Mouse (Mus musculus) lung, embryonic 14.5 days (tissue): ENCODE data around the gene Col13a1. TPM values are rescaled to one million over a fixed set of nuclear protein-coding genes. Genes with fewer than 3 reads are reported as not detected.

ENCODE experiments used
- ATAC-seq: fragments of 200-750 bp; cut with Nextera tagmentation; 2 replicates; pipeline ENCODE4 v1.8.0; 2017; ENCODE audit warnings: mild to moderate bottlenecking, moderate TSS enrichment, moderate library complexity; ENCODE audit not compliant: insufficient read depth
- DNase-seq: peaks from one replicate; pipeline ENCODE4 v3.0.0-alpha.2; 2015
- H3K27ac ChIP-seq: fragments of 300-500 bp; sonication (generic); 2 replicates; pipeline ENCODE4 v1.5.1; 2014; ENCODE audit warnings: low read depth, mild to moderate bottlenecking, moderate library complexity
- H3K27me3 ChIP-seq: fragments of 300-500 bp; sonication (generic); 2 replicates; pipeline ENCODE4 v1.6.1; 2014; ENCODE audit warnings: low read length, control low read depth; ENCODE audit not compliant: insufficient read depth
- H3K36me3 ChIP-seq: fragments of 300-500 bp; sonication (generic); 2 replicates; pipeline ENCODE4 v1.6.1; 2014; ENCODE audit warnings: control low read depth; ENCODE audit not compliant: insufficient read depth
- H3K4me1 ChIP-seq: fragments of 300-500 bp; sonication (generic); 2 replicates; pipeline ENCODE4 v1.6.1; 2014; ENCODE audit warnings: antibody characterized with exemption, control low read depth; ENCODE audit not compliant: insufficient read depth
- H3K4me2 ChIP-seq: fragments of 300-500 bp; sonication (generic); 2 replicates; pipeline ENCODE4 v1.6.1; 2014; ENCODE audit warnings: mild to moderate bottlenecking
- H3K4me3 ChIP-seq: fragments of 300-500 bp; sonication (generic); 2 replicates; pipeline ENCODE4 v1.5.1; 2014; ENCODE audit warnings: low read depth, low read length
- H3K9ac ChIP-seq: fragments of 300-500 bp; sonication (generic); 2 replicates; pipeline ENCODE4 v1.6.1; 2014
- H3K9me3 ChIP-seq: fragments of 300-500 bp; sonication (generic); 2 replicates; pipeline ENCODE4 v1.6.1; 2016; ENCODE audit warnings: low read depth, low read length, control low read depth
- CTCF ChIP-seq: IDR thresholded peaks from 2 replicates; pipeline ENCODE4 v1.5.1; 2016; ENCODE audit warnings: antibody characterized with exemption, low read depth
- WGBS: fragments of 180-500 bp; shearing (Covaris S2); extraction: QIAGEN DNeasy Blood & Tissue Kit; methylation state at CpG from one replicate; pipeline ENCODE4 v1.1.7; 2014; 5-methylcytosine and 5-hydroxymethylcytosine counted together
- polyA plus RNA-seq: library from polyadenylated mRNA; unstranded; fragments of >200 nt; fragmentation: Nextera tagmentation; extraction: Ambion mirVana; gene quantifications from 2 replicates; pipeline ENCODE4 v1.2.1, GENCODE M21; 2014

Gene Col13a1
- polyA plus RNA-seq, 1 experiment from 2014 or later = 26.8 TPM

DNA sequence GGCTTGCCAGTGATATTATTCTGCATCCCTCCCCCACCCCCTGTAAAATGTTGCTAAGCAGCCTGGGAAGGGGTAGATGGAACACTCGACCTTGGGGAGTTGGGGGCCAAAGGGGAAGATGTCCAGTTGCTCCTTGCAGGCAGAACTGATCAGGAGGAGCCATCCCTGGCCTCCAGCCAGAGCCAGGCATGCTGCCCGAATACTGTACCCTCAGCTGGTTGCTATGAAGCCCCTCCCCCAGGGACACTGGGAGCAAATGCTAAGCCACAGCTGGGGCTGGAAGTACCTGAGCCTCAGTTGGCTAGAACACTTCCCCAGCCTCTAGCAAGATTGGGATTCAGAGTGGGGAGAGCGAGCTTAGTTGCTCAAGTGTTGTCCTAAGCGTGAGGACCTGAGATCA is 6.9 kb downstream of the Col13a1 start:
- ATAC-seq = no peak
- H3K27me3 ChIP-seq = no peaks in the 10 kb centered on the region
- H3K27ac ChIP-seq = no peak overlapping the region
- WGBS = 8% methylated on average over 4 of the region's 4 CpGs
- no peaks in the 10 kb centered on the region for H3K36me3 ChIP-seq
- no peak for TF ChIP-seq CTCF
- no peaks in the 10 kb centered on the region for H3K9me3 ChIP-seq
- DNase-seq = no peak
- no peak overlapping the region for H3K4me3 ChIP-seq
- H3K9ac ChIP-seq = no peak overlapping the region
- no peak overlapping the region; the same call in 1 of the 2 replicates for H3K4me2 ChIP-seq
- H3K4me1 ChIP-seq = peaks cover 20% of the 10 kb centered on the region; the same call in 1 of the 2 replicates

DNA sequence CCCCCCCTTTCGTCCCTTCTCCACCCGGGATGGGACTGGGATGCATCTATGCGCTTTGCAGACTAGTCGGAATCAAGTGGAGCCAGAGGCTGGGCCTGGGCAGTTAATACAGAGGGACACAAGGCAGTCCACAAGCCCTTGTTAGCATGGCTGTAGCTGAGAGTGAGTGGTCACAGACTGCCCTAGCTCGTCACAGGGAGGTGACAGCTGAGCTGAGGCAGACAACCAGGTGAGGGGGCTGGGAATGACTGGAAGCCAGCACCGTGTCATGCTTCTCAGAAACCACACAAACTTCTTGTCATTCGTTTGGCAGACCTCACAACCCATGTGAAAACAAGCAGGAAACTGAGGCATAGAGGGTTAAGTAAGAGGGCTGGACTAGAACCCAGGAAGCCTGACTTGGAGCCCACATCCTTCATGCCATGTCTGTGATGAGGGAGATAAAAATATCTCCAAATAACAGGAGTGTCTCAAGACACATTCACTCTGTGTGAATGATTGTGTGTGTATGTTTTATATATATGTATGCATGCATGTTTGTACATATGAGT is 10.8 kb downstream of the Col13a1 start:
- ATAC-seq (no peak), DNase-seq (no peak)
- no peak for TF ChIP-seq CTCF
- Histone ChIP-seq H3K4me3 (no peak overlapping the region), H3K36me3 (no peaks in the 10 kb centered on the region), H3K27me3 (no peaks in the 10 kb centered on the region), H3K9ac (no peak overlapping the region), H3K27ac (no peak overlapping the region), H3K4me2 (no peak overlapping the region), H3K9me3 (no peaks in the 10 kb centered on the region), H3K4me1 (peaks cover 18% of the 10 kb centered on the region)
- 58% methylated on average over 7 of the region's 7 CpGs for WGBS

DNA sequence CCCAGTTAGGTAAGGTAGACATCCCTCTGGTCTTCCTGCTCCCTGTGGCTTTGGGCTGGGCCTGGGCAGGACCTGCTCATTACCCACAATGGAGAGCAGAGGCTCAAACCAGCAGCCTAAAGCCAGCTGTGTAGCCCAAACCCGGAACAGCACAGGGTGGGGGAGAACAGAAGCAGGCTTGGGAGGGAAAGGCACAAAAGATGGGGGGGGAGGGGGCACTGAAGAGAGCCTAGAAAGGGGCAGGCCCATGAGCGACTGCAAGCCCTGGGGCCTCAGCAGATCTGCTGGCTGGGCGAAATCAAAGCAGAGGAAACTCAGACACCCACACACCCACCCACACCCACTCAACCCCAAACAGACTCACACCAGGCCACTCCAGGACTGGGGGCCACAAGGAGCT is 11.7 kb downstream of the Col13a1 start:
- H3K27ac ChIP-seq = no peak overlapping the region
- peaks cover 17% of the 10 kb centered on the region for H3K4me1 ChIP-seq
- no peaks in the 10 kb centered on the region for H3K36me3 ChIP-seq
- H3K4me2 ChIP-seq = no peak overlapping the region
- no peak overlapping the region for H3K4me3 ChIP-seq
- DNase-seq (no peak), ATAC-seq (no peak)
- no peak overlapping the region for H3K9ac ChIP-seq
- WGBS = 74% methylated on average over 3 of the region's 3 CpGs
- TF ChIP-seq CTCF = no peak
- H3K9me3 ChIP-seq = no peaks in the 10 kb centered on the region
- no peaks in the 10 kb centered on the region for H3K27me3 ChIP-seq

DNA sequence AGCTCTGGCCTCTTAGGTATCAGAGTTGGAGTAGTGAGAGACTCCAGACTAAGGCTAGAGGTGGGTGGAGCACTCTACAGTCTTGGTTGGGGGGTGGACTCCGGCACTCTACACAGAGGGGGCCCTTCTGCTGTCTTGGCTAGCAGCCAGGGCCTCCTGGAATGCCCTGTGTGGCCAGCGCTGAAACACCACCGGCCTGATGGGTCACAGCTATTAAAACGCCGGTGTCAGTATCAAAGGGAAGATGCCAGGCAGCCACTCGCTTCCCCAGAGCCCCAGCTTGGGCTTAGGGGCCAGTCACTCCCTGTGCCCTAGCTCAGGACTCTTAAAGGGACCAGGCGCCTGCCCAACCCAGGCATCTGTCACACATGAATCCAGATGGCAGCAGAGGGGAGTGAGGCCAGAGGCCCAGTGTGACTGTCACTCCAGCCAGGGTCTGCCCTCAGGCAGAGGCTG is 13.5 kb downstream of the Col13a1 start:
- 12% methylated on average over 7 of the region's 7 CpGs for WGBS
- Histone ChIP-seq H3K4me2 (no peak overlapping the region), H3K4me3 (no peak overlapping the region), H3K36me3 (no peaks in the 10 kb centered on the region), H3K9me3 (no peaks in the 10 kb centered on the region), H3K9ac (no peak overlapping the region), H3K4me1 (peaks cover 12% of the 10 kb centered on the region), H3K27ac (no peak overlapping the region), H3K27me3 (no peaks in the 10 kb centered on the region)
- ATAC-seq (peak; percentile 73), DNase-seq (peak; percentile 55)
- no peak for TF ChIP-seq CTCF

DNA sequence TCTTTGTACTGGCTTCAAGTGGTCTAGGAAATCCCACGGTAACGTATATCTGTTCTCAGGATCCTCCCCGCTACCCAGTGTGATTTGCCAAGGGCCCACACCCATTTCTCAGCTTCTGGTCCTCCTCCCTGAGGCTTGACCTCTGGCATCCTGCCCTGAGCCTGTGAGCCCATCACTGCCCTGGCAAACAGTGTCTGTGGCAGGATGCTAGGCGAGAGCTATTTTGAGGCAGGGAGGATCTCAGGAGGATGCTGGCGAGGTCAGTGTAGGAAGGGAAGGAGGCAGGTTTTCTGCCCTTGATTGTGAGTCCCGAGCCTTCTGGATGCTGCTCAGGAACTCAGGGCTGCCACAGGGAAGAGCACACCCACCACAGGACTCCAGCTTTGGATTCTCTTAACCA is 22.2 kb downstream of the Col13a1 start:
- DNase-seq (no peak), ATAC-seq (no peak)
- no peaks in the 10 kb centered on the region for H3K4me1 ChIP-seq
- WGBS = 58% methylated on average over 6 of the region's 6 CpGs
- no peak overlapping the region for H3K27ac ChIP-seq
- no peak for TF ChIP-seq CTCF
- H3K27me3 ChIP-seq = no peaks in the 10 kb centered on the region
- H3K4me2 ChIP-seq = no peak overlapping the region
- H3K4me3 ChIP-seq = no peak overlapping the region
- 0 out of 2 replicates have a peak, but pooled peaks cover 5% of the 10 kb centered on the region for H3K36me3 ChIP-seq
- H3K9ac ChIP-seq = no peak overlapping the region
- no peaks in the 10 kb centered on the region for H3K9me3 ChIP-seq

DNA sequence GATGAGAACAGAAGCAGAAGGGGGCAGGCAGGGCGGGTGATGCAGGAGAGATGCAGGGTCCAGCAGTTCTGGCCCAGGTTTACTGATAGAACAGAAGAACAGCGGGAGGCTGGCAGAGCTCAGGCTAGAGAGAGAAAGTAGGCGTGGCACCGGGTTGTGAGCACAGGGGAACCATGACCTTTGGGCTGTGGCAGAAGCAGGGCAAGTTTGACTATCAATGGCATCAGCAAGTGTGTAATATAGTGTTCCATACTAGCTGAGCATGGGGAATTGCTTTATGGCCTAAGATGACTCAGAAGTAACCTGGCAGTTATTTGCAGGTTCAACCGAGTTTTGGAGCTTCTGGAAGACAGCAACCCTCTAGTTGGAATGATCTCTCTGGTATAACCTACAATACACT is 25.0 kb downstream of the Col13a1 start:
- DNase-seq (no peak), ATAC-seq (no peak)
- Histone ChIP-seq H3K4me1 (no peaks in the 10 kb centered on the region), H3K27me3 (no peaks in the 10 kb centered on the region), H3K36me3 (0 out of 2 replicates have a peak, but pooled peaks cover 5% of the 10 kb centered on the region), H3K9ac (no peak overlapping the region), H3K4me3 (no peak overlapping the region), H3K27ac (no peak overlapping the region), H3K9me3 (no peaks in the 10 kb centered on the region), H3K4me2 (no peak overlapping the region)
- no peak for TF ChIP-seq CTCF
- 70% methylated on average over 5 of the region's 5 CpGs for WGBS

DNA sequence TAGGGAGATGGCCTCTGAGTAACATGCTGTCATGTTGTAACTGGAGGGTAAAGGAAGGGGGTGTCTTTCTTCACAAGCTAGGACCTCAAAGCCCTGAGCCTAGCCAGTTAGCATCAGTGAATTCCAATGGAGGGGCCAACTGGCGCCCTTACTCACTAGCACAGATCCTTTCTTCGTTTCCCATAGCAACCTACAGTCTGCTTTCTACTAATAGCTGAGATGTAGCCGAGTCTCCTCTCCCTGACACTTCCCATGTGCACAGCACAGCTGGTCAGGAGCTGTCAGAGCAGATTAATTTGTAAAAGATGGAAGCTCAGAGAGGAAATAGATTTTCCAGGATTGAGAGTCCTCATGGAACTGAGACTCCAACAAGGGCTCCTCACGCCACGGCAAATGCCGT is 29.4 kb downstream of the Col13a1 start:
- Histone ChIP-seq H3K9ac (no peak overlapping the region), H3K9me3 (no peaks in the 10 kb centered on the region), H3K4me3 (no peak overlapping the region), H3K36me3 (no peaks in the 10 kb centered on the region), H3K27ac (no peak overlapping the region), H3K27me3 (no peaks in the 10 kb centered on the region), H3K4me1 (no peaks in the 10 kb centered on the region), H3K4me2 (no peak overlapping the region)
- no peak for TF ChIP-seq CTCF
- ATAC-seq (no peak), DNase-seq (no peak)
- 60% methylated on average over 6 of the region's 6 CpGs for WGBS

DNA sequence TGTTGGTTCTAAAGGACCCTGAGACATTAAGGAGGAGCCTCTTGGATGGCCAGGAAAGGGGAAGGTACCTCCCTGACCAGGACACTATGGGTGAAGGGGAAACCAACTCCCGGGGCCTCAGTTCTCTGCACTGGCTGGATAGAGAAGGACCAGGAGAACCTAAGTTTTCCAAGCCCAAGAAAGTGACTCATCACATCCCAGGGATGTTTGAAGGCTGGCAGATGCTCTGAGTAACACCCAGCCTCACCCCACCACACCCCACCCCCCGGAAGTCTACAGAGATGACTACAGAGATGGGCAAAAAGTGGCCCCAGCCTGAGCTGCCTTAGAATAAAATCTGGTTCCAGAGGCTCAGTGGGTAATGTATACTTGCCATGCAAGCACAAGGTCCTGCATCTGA is 34.5 kb downstream of the Col13a1 start:
- 77% methylated on average over 2 of the region's 2 CpGs for WGBS
- no peak for ATAC-seq
- no peaks in the 10 kb centered on the region for H3K9me3 ChIP-seq
- no peaks in the 10 kb centered on the region for H3K36me3 ChIP-seq
- H3K4me1 ChIP-seq = no peaks in the 10 kb centered on the region
- TF ChIP-seq CTCF = no peak
- no peak overlapping the region for H3K9ac ChIP-seq
- no peak overlapping the region for H3K27ac ChIP-seq
- H3K27me3 ChIP-seq = no peaks in the 10 kb centered on the region
- DNase-seq = no peak
- no peak overlapping the region for H3K4me3 ChIP-seq
- H3K4me2 ChIP-seq = no peak overlapping the region
